In the genomic region with DNA sequence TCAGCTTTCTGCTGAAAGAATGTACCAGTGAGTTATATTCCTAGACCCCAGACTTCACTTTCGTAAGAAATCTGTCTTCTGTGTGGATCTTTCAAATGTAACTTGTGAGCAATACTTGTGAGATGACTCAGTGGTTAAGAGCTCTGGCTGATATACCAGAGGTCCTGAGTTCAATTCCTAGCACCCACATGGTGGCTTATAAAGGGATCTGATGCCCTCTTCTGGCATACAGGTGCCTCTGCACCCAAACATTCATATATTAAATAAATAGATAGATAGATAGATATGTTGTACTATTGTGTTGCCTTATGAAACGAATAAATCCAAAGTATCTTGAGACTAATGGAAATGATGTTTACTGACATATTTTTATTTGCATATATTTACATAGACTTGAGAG, we compare ENCODE assay signal across 22 mouse cellular contexts. TPM values are rescaled to one million over a fixed set of nuclear protein-coding genes. Genes with fewer than 3 reads are reported as not detected.
DNase-seq lines count a peak whose midpoint lies in the region; ATAC-seq and TF ChIP-seq lines count a peak whose summit lies in the region.
"Had no signal": no experiment of that assay in that cellular context is flagged by ENCODE, and none has a peak within 500 bp of the region (broad histone marks: within the 10 kb centered on the region; RNA-seq: fewer than 3 reads in every experiment).

No protein-coding gene starts in this region.

- no peak for TF ChIP-seq POLR2A in heart, adult 2 months (IDR thresholded peaks at IDR 0.05; ENCODE audit: insufficient read depth, low read depth, low read length)

- H3K9me3 ChIP-seq in liver, embryonic 14.5 days (ENCODE audit: control insufficient read depth, low read length) = no peaks in the 10 kb centered on the region
- no peaks in the 10 kb centered on the region for H3K9me3 ChIP-seq in liver, embryonic 11.5 days (ENCODE audit: control insufficient read depth, low read length)
- H3K9me3 ChIP-seq: embryonic facial prominence, embryonic 12.5 days; G1E; heart, embryonic 10.5 days; hindbrain, embryonic 10.5 days; limb, embryonic 15.5 days; neural tube, embryonic 13.5 days had no signal

- no peak overlapping the region for H3K4me3 ChIP-seq in heart, adult 2 months
- H3K4me3 ChIP-seq in liver, embryonic 14.5 days (ENCODE audit: insufficient read depth in 1 of 2, low read depth in 2 of 2, low read length in 2 of 2) = no peak overlapping the region
- H3K4me3 ChIP-seq in liver, embryonic 11.5 days (ENCODE audit: low read depth, low read length) = no peak overlapping the region
- H3K4me3 ChIP-seq: embryonic facial prominence, embryonic 12.5 days; erythroblast, embryonic 14.5 days; heart, embryonic 10.5 days; hindbrain, embryonic 10.5 days; limb, embryonic 15.5 days; neural tube, embryonic 13.5 days had no signal

- no peak for TF ChIP-seq EP300 in heart, adult 2 months (IDR thresholded peaks at IDR 0.05; ENCODE audit: insufficient read depth, low read depth, low read length)
- no peak for TF ChIP-seq EP300 in liver, embryonic 14.5 days (IDR thresholded peaks at IDR 0.05; ENCODE audit: low read depth)

- TF ChIP-seq CTCF in heart, adult 2 months (IDR thresholded peaks at IDR 0.05) = peak; percentile 50
- peak; percentile 36; the same call in 1 of the 2 replicates for TF ChIP-seq CTCF in liver, embryonic 14.5 days (IDR thresholded peaks at IDR 0.05; ENCODE audit: low read depth)

- WGBS in heart, adult 2 months = 97% methylated on average over 2 of the region's 2 CpGs
- WGBS in liver, embryonic 14.5 days (ENCODE audit: insufficient replicate concordance) = 87% methylated on average over 2 of the region's 2 CpGs
- 92% methylated on average over 2 of the region's 2 CpGs for WGBS in liver, embryonic 11.5 days

- no peak overlapping the region for H3K9ac ChIP-seq in heart, adult 2 months (ENCODE audit: low read depth, low read length)
- no peak overlapping the region for H3K9ac ChIP-seq in liver, embryonic 14.5 days (replicated peaks)
- no peak overlapping the region for H3K9ac ChIP-seq in liver, embryonic 11.5 days (ENCODE audit: low read depth, low read length)
- H3K9ac ChIP-seq: embryonic facial prominence, embryonic 12.5 days; limb, embryonic 15.5 days; neural tube, embryonic 13.5 days had no signal

- no peak for DNase-seq in heart, adult 2 months
- DNase-seq in heart, adult 18-20 months = no peak
- no peak for DNase-seq in liver, embryonic 14.5 days (ENCODE audit: low read depth in 3 of 3, low spot score in 3 of 3)
- DNase-seq in liver, embryonic 11.5 days (ENCODE audit: low spot score) = no peak
- DNase-seq in A20 (ENCODE audit: low read depth, low spot score) = peak; percentile 19
- peak; percentile 6 for DNase-seq in splenic B cell, adult 2 months (ENCODE audit: low read depth, low spot score)
- no peak for DNase-seq in layer of hippocampus, postnatal 14 days (ENCODE audit: low spot score in 2 of 2)
- DNase-seq: cerebellum, adult 9-10 months; gastrocnemius, postnatal 25 days; layer of hippocampus, postnatal 36 days; lung, adult 2 months; right cerebral cortex, adult 18-20 months; thymus, postnatal 36 days had no signal

- peaks cover 2% of the 10 kb centered on the region for H3K4me1 ChIP-seq in heart, adult 2 months (ENCODE audit: control insufficient read depth, insufficient read depth, low read length)
- 0 out of 4 replicates have a peak, but pooled peaks cover 0 to 2% of the 10 kb centered on the region in 2 experiments for H3K4me1 ChIP-seq in liver, embryonic 14.5 days (replicated peaks; ENCODE audit: control insufficient read depth in 2 of 2, insufficient read depth in 2 of 2, low read length in 1 of 2)
- H3K4me1 ChIP-seq in liver, embryonic 11.5 days (replicated peaks; ENCODE audit: control insufficient read depth, insufficient read depth, low read length) = peaks cover 4% of the 10 kb centered on the region; the same call in 1 of the 2 replicates
- H3K4me1 ChIP-seq: embryonic facial prominence, embryonic 12.5 days; heart, embryonic 10.5 days; limb, embryonic 15.5 days had no signal

- H3K27ac ChIP-seq in heart, adult 2 months = no peak overlapping the region
- H3K27ac ChIP-seq in liver, embryonic 14.5 days = no peak overlapping the region
- no peak overlapping the region for H3K27ac ChIP-seq in liver, embryonic 11.5 days (ENCODE audit: low read depth, low read length)
- H3K27ac ChIP-seq: embryonic facial prominence, embryonic 12.5 days; heart, embryonic 10.5 days; hindbrain, embryonic 10.5 days; limb, embryonic 15.5 days; neural tube, embryonic 13.5 days had no signal

- intact Hi-C loops in heart, adult 2 months (cut with DNase I) = no loop called here

- no peak for ATAC-seq in liver, embryonic 14.5 days (ENCODE audit: insufficient read depth)
- ATAC-seq in liver, embryonic 11.5 days (replicated peaks; ENCODE audit: low FRiP score) = no peak
- ATAC-seq: forebrain, embryonic 14.5 days had no signal

- H3K36me3 ChIP-seq in heart, adult 2 months (ENCODE audit: control insufficient read depth, insufficient read depth, low read length) = no peaks in the 10 kb centered on the region
- peaks cover 62% of the 10 kb centered on the region for H3K36me3 ChIP-seq in liver, embryonic 14.5 days (replicated peaks; ENCODE audit: control insufficient read depth, insufficient read depth, low read depth)
- peaks cover 39% of the 10 kb centered on the region for H3K36me3 ChIP-seq in liver, embryonic 11.5 days (ENCODE audit: control insufficient read depth, insufficient read depth, low read length)
- peaks cover 11% of the 10 kb centered on the region for H3K36me3 ChIP-seq in splenic B cell, adult 2 months (ENCODE audit: control insufficient read depth, insufficient read depth, low read length, poor library complexity, severe bottlenecking)

- H3K79me2 ChIP-seq in heart, adult 2 months (replicated peaks; ENCODE audit: control insufficient read depth, insufficient read depth, low read length) = no peaks in the 10 kb centered on the region

- H3K4me2 ChIP-seq in liver, embryonic 14.5 days (ENCODE audit: low read depth) = no peak overlapping the region
- H3K4me2 ChIP-seq in liver, embryonic 11.5 days = no peak overlapping the region
- H3K4me2 ChIP-seq: embryonic facial prominence, embryonic 12.5 days; limb, embryonic 15.5 days; midbrain, embryonic 11.5 days; neural tube, embryonic 13.5 days had no signal

- no peaks in the 10 kb centered on the region for H3K27me3 ChIP-seq in heart, adult 2 months (ENCODE audit: control insufficient read depth, insufficient read depth, low read length)
- H3K27me3 ChIP-seq in liver, embryonic 14.5 days (ENCODE audit: control insufficient read depth, insufficient read depth, low read length) = no peaks in the 10 kb centered on the region
- H3K27me3 ChIP-seq in liver, embryonic 11.5 days (replicated peaks; ENCODE audit: control insufficient read depth, insufficient read depth, low read length) = no peaks in the 10 kb centered on the region
- no peaks in the 10 kb centered on the region for H3K27me3 ChIP-seq in splenic B cell, adult 2 months (ENCODE audit: control insufficient read depth, insufficient read depth, low read length, poor library complexity, severe bottlenecking)
- H3K27me3 ChIP-seq: embryonic facial prominence, embryonic 12.5 days; limb, embryonic 15.5 days; neural tube, embryonic 13.5 days had no signal

RNA-seq across cellular contexts. Expression of gene Mtf1, which starts 5.0 kb away (rescaled TPM):
- total RNA-seq in heart, adult 2 months (2021) = 10 to 100 TPM; 15.3 to 15.7 TPM
- polyA plus RNA-seq in heart, adult 2 months (2012; rRNA removed) = 4.7 and 9.1 TPM in 2 replicates
- total RNA-seq in heart, adult 18-20 months (2021) = 10 to 100 TPM; 15.0 to 15.1 TPM
- 4.3 and 7.1 TPM in 2 replicates for polyA plus RNA-seq in liver, embryonic 14.5 days (2012; rRNA removed)
- 10.9 and 15.2 TPM in 2 replicates for polyA plus RNA-seq in liver, embryonic 14.5 days (2014; fragmentation: Nextera tagmentation; extraction: Ambion mirVana)
- 21.2 and 24.2 TPM in 2 replicates for polyA plus RNA-seq in liver, embryonic 11.5 days (2014; fragmentation: Nextera tagmentation; extraction: Ambion mirVana)
- 10 to 100 TPM; 24.6 to 27.5 TPM for total RNA-seq in layer of hippocampus, postnatal 14 days (2021)

RNA-seq across cellular contexts. Expression of gene Yrdc, which starts 53.6 kb away (rescaled TPM):
- 10 to 100 TPM; 21.6 to 22.6 TPM for total RNA-seq in heart, adult 2 months (2021)
- 18.4 and 38.6 TPM in 2 replicates for polyA plus RNA-seq in heart, adult 2 months (2012; rRNA removed)
- total RNA-seq in heart, adult 18-20 months (2021) = 10 to 100 TPM; 20.0 to 20.5 TPM
- 19.0 and 20.9 TPM in 2 replicates for polyA plus RNA-seq in liver, embryonic 14.5 days (2012; rRNA removed)
- polyA plus RNA-seq in liver, embryonic 14.5 days (2014; fragmentation: Nextera tagmentation; extraction: Ambion mirVana) = 21.7 and 21.9 TPM in 2 replicates
- 43.5 and 49.2 TPM in 2 replicates for polyA plus RNA-seq in liver, embryonic 11.5 days (2014; fragmentation: Nextera tagmentation; extraction: Ambion mirVana)
- total RNA-seq in layer of hippocampus, postnatal 14 days (2021) = 10 to 100 TPM; 28.0 to 28.4 TPM

RNA-seq across cellular contexts. Expression of gene 1110065P20Rik, which starts 54.1 kb away (rescaled TPM):
- 10 to 100 TPM; 18.6 to 20.4 TPM for total RNA-seq in heart, adult 2 months (2021)
- polyA plus RNA-seq in heart, adult 2 months (2012; rRNA removed) = 26.3 and 28.0 TPM in 2 replicates
- 10 to 100 TPM; 20.7 to 26.9 TPM for total RNA-seq in heart, adult 18-20 months (2021)
- polyA plus RNA-seq in liver, embryonic 14.5 days (2012; rRNA removed) = 10.6 and 11.9 TPM in 2 replicates
- polyA plus RNA-seq in liver, embryonic 14.5 days (2014; fragmentation: Nextera tagmentation; extraction: Ambion mirVana) = 15.2 and 15.4 TPM in 2 replicates
- polyA plus RNA-seq in liver, embryonic 11.5 days (2014; fragmentation: Nextera tagmentation; extraction: Ambion mirVana) = 25.5 and 26.2 TPM in 2 replicates
- total RNA-seq in layer of hippocampus, postnatal 14 days (2021) = 100 to 1,000 TPM; 101 to 106 TPM

RNA-seq across cellular contexts. Expression of gene Inpp5b, which starts 55.3 kb away (rescaled TPM):
- total RNA-seq in heart, adult 2 months (2021) = 1 to 10 TPM; 8.0 to 8.2 TPM
- polyA plus RNA-seq in heart, adult 2 months (2012; rRNA removed) = 17.8 and 29.8 TPM in 2 replicates
- total RNA-seq in heart, adult 18-20 months (2021) = 1 to 10 TPM; 5.6 to 7.0 TPM
- 36.6 and 40.3 TPM in 2 replicates for polyA plus RNA-seq in liver, embryonic 14.5 days (2012; rRNA removed)
- 36.7 and 40.0 TPM in 2 replicates for polyA plus RNA-seq in liver, embryonic 14.5 days (2014; fragmentation: Nextera tagmentation; extraction: Ambion mirVana)
- polyA plus RNA-seq in liver, embryonic 11.5 days (2014; fragmentation: Nextera tagmentation; extraction: Ambion mirVana) = 58.2 and 63.3 TPM in 2 replicates
- total RNA-seq in layer of hippocampus, postnatal 14 days (2021) = 10 to 100 TPM; 37.3 to 41.2 TPM

Comparison
In these comparisons a context has a peak if more than half of its experiments do, and no peak if none do; other contexts are left out.
1. DNase-seq: peak in A20 (single experiment) and splenic B cell, adult 2 months (single experiment); none in heart, adult 2 months (0 of 2), heart, adult 18-20 months (0 of 2), liver, embryonic 14.5 days (0 of 3), liver, embryonic 11.5 days (single experiment) and layer of hippocampus, postnatal 14 days (0 of 2).